Mouse (Mus musculus): ENCODE measurements around the gene Zfp629. TPM values are rescaled to one million over a fixed set of nuclear protein-coding genes. Genes with fewer than 3 reads are reported as not detected.

Gene Zfp629
- polyA plus RNA-seq, 1 experiment from 2014 or later, result 26.1 TPM

- no peak for ATAC-seq (ENCODE audit: insufficient number of reproducible peaks, insufficient read depth, low FRiP score, low TSS enrichment, low read depth)
- no peak overlapping the region for H3K27ac ChIP-seq
- H3K4me1 ChIP-seq (replicated peaks), result peaks cover 18% of the 10 kb centered on the region
- peaks cover 64% of the 10 kb centered on the region for H3K36me3 ChIP-seq
- no peak overlapping the region for H3K9ac ChIP-seq (replicated peaks)
- H3K4me3 ChIP-seq (replicated peaks), result no peak overlapping the region
- H3K9me3 ChIP-seq, result no peaks in the 10 kb centered on the region
- no peaks in the 10 kb centered on the region for H3K27me3 ChIP-seq
- H3K4me2 ChIP-seq, result no peak overlapping the region
- WGBS, result 93% methylated on average over 10 of the region's 10 CpGs
These were observed 24.5 kb downstream of the Zfp629 start for GRCm38 (mm10) chr7:127591108-127591507.

- WGBS, result 91% methylated on average over 9 of the region's 9 CpGs
These were observed 26.0 kb downstream of the Zfp629 start for GRCm38 (mm10) chr7:127589637-127590036.

GRCm38 (mm10) chr7:127588901-127589300 is 26.7 kb downstream of the Zfp629 start:
- H3K4me2 ChIP-seq, result peak overlapping the region; percentile 90
- H3K4me1 ChIP-seq (replicated peaks), result peaks cover 18% of the 10 kb centered on the region
- ATAC-seq (ENCODE audit: insufficient number of reproducible peaks, insufficient read depth, low FRiP score, low TSS enrichment, low read depth), result no peak
- WGBS, result 5% methylated on average over 29 of the region's 29 CpGs
- no peaks in the 10 kb centered on the region for H3K9me3 ChIP-seq
- no peaks in the 10 kb centered on the region for H3K27me3 ChIP-seq
- H3K4me3 ChIP-seq (replicated peaks), result peak overlapping the region; percentile 84
- peak overlapping the region; percentile 78 for H3K9ac ChIP-seq (replicated peaks)
- peaks cover 54% of the 10 kb centered on the region for H3K36me3 ChIP-seq
- H3K27ac ChIP-seq, result peak overlapping the region; percentile 53; the same call in 1 of the 2 replicates

More at GRCm38 (mm10) chr7:127589637-127590036, 26.0 kb downstream of the Zfp629 start:
- Histone ChIP-seq H3K4me2 (peak overlapping the region; percentile 90), H3K4me1 (replicated peaks) (peaks cover 18% of the 10 kb centered on the region), H3K4me3 (replicated peaks) (peak overlapping the region; percentile 84), H3K27ac (no peak overlapping the region), H3K36me3 (peaks cover 54% of the 10 kb centered on the region), H3K9me3 (no peaks in the 10 kb centered on the region), H3K27me3 (no peaks in the 10 kb centered on the region), H3K9ac (replicated peaks) (no peak overlapping the region)
- no peak for ATAC-seq (ENCODE audit: insufficient number of reproducible peaks, insufficient read depth, low FRiP score, low TSS enrichment, low read depth)

- Histone ChIP-seq H3K27me3 (no peaks in the 10 kb centered on the region), H3K9ac (replicated peaks) (peak within 1 kb of the TSS; percentile 78), H3K9me3 (no peaks in the 10 kb centered on the region), H3K4me1 (replicated peaks) (peaks cover 18% of the 10 kb centered on the region), H3K36me3 (peaks cover 54% of the 10 kb centered on the region), H3K27ac (peak within 1 kb of the TSS; percentile 83), H3K4me3 (replicated peaks) (peak within 1 kb of the TSS; percentile 84), H3K4me2 (peak within 1 kb of the TSS; percentile 90)
- under 1% methylated on average over 50 of the region's 50 CpGs for WGBS
- ATAC-seq (ENCODE audit: insufficient number of reproducible peaks, insufficient read depth, low FRiP score, low TSS enrichment, low read depth), result peak; percentile 97
These were observed 27.4 kb downstream of the Zfp629 start, which contains the start of the genes Ccdc189 and Rnf40 for GRCm38 (mm10) chr7:127588011-127588871. Gene Ccdc189, minus strand, starts transcription at chr7:127588595. Gene Rnf40, plus strand, starts transcription at chr7:127588767.

GRCm38 (mm10) chr7:127587196-127587595 is 28.4 kb downstream of the Zfp629 start:
- Histone ChIP-seq H3K4me3 (replicated peaks) (peak overlapping the region; percentile 84), H3K4me1 (replicated peaks) (peaks cover 18% of the 10 kb centered on the region), H3K27ac (no peak overlapping the region), H3K9me3 (no peaks in the 10 kb centered on the region), H3K36me3 (peaks cover 55% of the 10 kb centered on the region), H3K27me3 (no peaks in the 10 kb centered on the region), H3K4me2 (peak overlapping the region; percentile 90), H3K9ac (replicated peaks) (peak overlapping the region; percentile 53)
- ATAC-seq (ENCODE audit: insufficient number of reproducible peaks, insufficient read depth, low FRiP score, low TSS enrichment, low read depth), result no peak
- WGBS, result 61% methylated on average over 5 of the region's 5 CpGs

- H3K4me2 ChIP-seq, result no peak overlapping the region
- H3K9me3 ChIP-seq, result no peaks in the 10 kb centered on the region
- H3K36me3 ChIP-seq, result peaks cover 55% of the 10 kb centered on the region
- no peak for ATAC-seq (ENCODE audit: insufficient number of reproducible peaks, insufficient read depth, low FRiP score, low TSS enrichment, low read depth)
- 92% methylated on average over 6 of the region's 6 CpGs for WGBS
- no peak overlapping the region for H3K9ac ChIP-seq (replicated peaks)
- H3K4me1 ChIP-seq (replicated peaks), result peaks cover 18% of the 10 kb centered on the region
- no peak overlapping the region for H3K27ac ChIP-seq
- no peaks in the 10 kb centered on the region for H3K27me3 ChIP-seq
- H3K4me3 ChIP-seq (replicated peaks), result no peak overlapping the region
These were observed 29.4 kb downstream of the Zfp629 start for GRCm38 (mm10) chr7:127586149-127586548.

- H3K9ac ChIP-seq (replicated peaks), result no peak overlapping the region
- ATAC-seq (ENCODE audit: insufficient number of reproducible peaks, insufficient read depth, low FRiP score, low TSS enrichment, low read depth), result no peak
- 87% methylated on average over 7 of the region's 7 CpGs for WGBS
- H3K4me1 ChIP-seq (replicated peaks), result peaks cover 18% of the 10 kb centered on the region
- H3K4me3 ChIP-seq (replicated peaks), result no peak overlapping the region
- H3K4me2 ChIP-seq, result no peak overlapping the region
- H3K27me3 ChIP-seq, result no peaks in the 10 kb centered on the region
- no peak overlapping the region for H3K27ac ChIP-seq
- H3K9me3 ChIP-seq, result no peaks in the 10 kb centered on the region
- H3K36me3 ChIP-seq, result peaks cover 56% of the 10 kb centered on the region
These were observed 30.6 kb downstream of the Zfp629 start for GRCm38 (mm10) chr7:127585031-127585430.

GRCm38 (mm10) chr7:127583260-127583659 is 32.3 kb downstream of the Zfp629 start:
- no peak overlapping the region for H3K27ac ChIP-seq
- ATAC-seq (ENCODE audit: insufficient number of reproducible peaks, insufficient read depth, low FRiP score, low TSS enrichment, low read depth), result no peak
- H3K9ac ChIP-seq (replicated peaks), result no peak overlapping the region
- no peak overlapping the region for H3K4me2 ChIP-seq
- H3K36me3 ChIP-seq, result peaks cover 66% of the 10 kb centered on the region
- H3K9me3 ChIP-seq, result no peaks in the 10 kb centered on the region
- peaks cover 10% of the 10 kb centered on the region for H3K4me1 ChIP-seq (replicated peaks)
- H3K4me3 ChIP-seq (replicated peaks), result no peak overlapping the region
- H3K27me3 ChIP-seq, result no peaks in the 10 kb centered on the region
- WGBS, result 88% methylated on average over 6 of the region's 6 CpGs

GRCm38 (mm10) chr7:127574115-127574514 is 41.5 kb downstream of the Zfp629 start:
- H3K4me2 ChIP-seq, result peak overlapping the region; percentile 82
- H3K9me3 ChIP-seq, result no peaks in the 10 kb centered on the region
- 20% methylated on average over 7 of the region's 7 CpGs for WGBS
- peak overlapping the region; percentile 76 for H3K9ac ChIP-seq (replicated peaks)
- peak overlapping the region; percentile 67 for H3K4me3 ChIP-seq (replicated peaks)
- H3K4me1 ChIP-seq (replicated peaks), result peaks cover 19% of the 10 kb centered on the region
- H3K27me3 ChIP-seq, result no peaks in the 10 kb centered on the region
- peak overlapping the region; percentile 75; the same call in 1 of the 2 replicates for H3K27ac ChIP-seq
- H3K36me3 ChIP-seq, result peaks cover 32% of the 10 kb centered on the region
- no peak for ATAC-seq (ENCODE audit: insufficient number of reproducible peaks, insufficient read depth, low FRiP score, low TSS enrichment, low read depth)

- Histone ChIP-seq H3K4me1 (replicated peaks) (peaks cover 19% of the 10 kb centered on the region), H3K4me3 (replicated peaks) (peak overlapping the region; percentile 67), H3K27me3 (no peaks in the 10 kb centered on the region), H3K9me3 (no peaks in the 10 kb centered on the region), H3K9ac (replicated peaks) (peak overlapping the region; percentile 76), H3K4me2 (peak overlapping the region; percentile 82), H3K36me3 (peaks cover 33% of the 10 kb centered on the region), H3K27ac (peak overlapping the region; percentile 75)
- 2% methylated on average over 25 of the region's 28 CpGs for WGBS
- ATAC-seq (ENCODE audit: insufficient number of reproducible peaks, insufficient read depth, low FRiP score, low TSS enrichment, low read depth), result peak; percentile 73; the same call in 1 of the 2 replicates
These were observed 42.0 kb downstream of the Zfp629 start for GRCm38 (mm10) chr7:127573503-127574008.

GRCm38 (mm10) chr7:127572895-127573471 is 42.6 kb downstream of the Zfp629 start, which contains the start of gene Phkg2:
Gene Phkg2, plus strand, starts transcription at chr7:127573340.
- H3K27me3 ChIP-seq, result no peaks in the 10 kb centered on the region
- H3K9me3 ChIP-seq, result no peaks in the 10 kb centered on the region
- peaks cover 31% of the 10 kb centered on the region for H3K36me3 ChIP-seq
- ATAC-seq (ENCODE audit: insufficient number of reproducible peaks, insufficient read depth, low FRiP score, low TSS enrichment, low read depth), result peak; percentile 97
- peak within 1 kb of the TSS; percentile 82 for H3K27ac ChIP-seq
- peak within 1 kb of the TSS; percentile 82 for H3K4me2 ChIP-seq
- H3K4me3 ChIP-seq (replicated peaks), result peak within 1 kb of the TSS; percentile 67
- peak within 1 kb of the TSS; percentile 76 for H3K9ac ChIP-seq (replicated peaks)
- WGBS, result under 1% methylated on average over 17 of the region's 17 CpGs
- peaks cover 19% of the 10 kb centered on the region for H3K4me1 ChIP-seq (replicated peaks)

All from limb, embryonic 12.5 days (tissue).